Mouse (Mus musculus) ES-Bruce4 (cell line): Measurements from ENCODE around the gene Mxra7. TPM values are rescaled to one million over a fixed set of nuclear protein-coding genes. Genes with fewer than 3 reads are reported as not detected.

Experiments
- H3K27ac ChIP-seq: 2 replicates; pipeline ENCODE4 v1.5.1; 2012; ENCODE audit warnings: low read length, inconsistent platforms; ENCODE audit not compliant: insufficient read depth
- H3K27me3 ChIP-seq: 2 replicates; pipeline ENCODE4 v1.6.1; 2012; ENCODE audit warnings: mild to moderate bottlenecking, low read length, inconsistent platforms; ENCODE audit not compliant: control insufficient read depth, poor library complexity, insufficient read depth, severe bottlenecking
- H3K36me3 ChIP-seq: 2 replicates; pipeline ENCODE4 v1.6.1; 2012; ENCODE audit warnings: inconsistent platforms, mild to moderate bottlenecking, low read length, moderate library complexity; ENCODE audit not compliant: control insufficient read depth, poor library complexity, insufficient read depth, severe bottlenecking
- H3K4me1 ChIP-seq: one replicate; pipeline ENCODE4 v1.8.1; 2011; ENCODE audit warnings: low read length; ENCODE audit not compliant: control insufficient read depth, insufficient read depth
- H3K4me3 ChIP-seq: 2 replicates; pipeline ENCODE4 v1.5.1; 2011; ENCODE audit warnings: low read depth, mild to moderate bottlenecking, low read length
- H3K9ac ChIP-seq: 2 replicates; pipeline ENCODE4 v1.6.1; 2012; ENCODE audit warnings: low read depth, mild to moderate bottlenecking, inconsistent platforms; ENCODE audit not compliant: poor library complexity, severe bottlenecking
- H3K9me3 ChIP-seq: replicated peaks from 2 replicates; pipeline ENCODE4 v1.6.1; 2012; ENCODE audit warnings: mild to moderate bottlenecking, low read length, inconsistent platforms; ENCODE audit not compliant: control insufficient read depth, poor library complexity, insufficient read depth, severe bottlenecking
- CTCF ChIP-seq: IDR thresholded peaks from one replicate; pipeline ENCODE4 v1.8.1; 2011; ENCODE audit warnings: low read depth, low read length
- EP300 ChIP-seq: IDR thresholded peaks from 2 replicates; pipeline ENCODE4 v1.6.1; 2011; ENCODE audit warnings: low read depth, low read length; ENCODE audit not compliant: insufficient read depth
- POLR2A ChIP-seq: IDR thresholded peaks from one replicate; pipeline ENCODE4 v1.8.1; 2011; ENCODE audit warnings: low read length; ENCODE audit not compliant: insufficient read depth
- polyA plus RNA-seq: library from polyadenylated mRNA; stranded (reverse); fragments of >200 nt; gene quantifications from 2 replicates; pipeline ENCODE4 v1.2.4, GENCODE M21; 2011; ENCODE audit warnings: low read depth; ENCODE audit not compliant: missing spikeins, insufficient read depth, insufficient read length

Gene Mxra7
- polyA plus RNA-seq, 1 experiment: 20.4 TPM

DNA sequence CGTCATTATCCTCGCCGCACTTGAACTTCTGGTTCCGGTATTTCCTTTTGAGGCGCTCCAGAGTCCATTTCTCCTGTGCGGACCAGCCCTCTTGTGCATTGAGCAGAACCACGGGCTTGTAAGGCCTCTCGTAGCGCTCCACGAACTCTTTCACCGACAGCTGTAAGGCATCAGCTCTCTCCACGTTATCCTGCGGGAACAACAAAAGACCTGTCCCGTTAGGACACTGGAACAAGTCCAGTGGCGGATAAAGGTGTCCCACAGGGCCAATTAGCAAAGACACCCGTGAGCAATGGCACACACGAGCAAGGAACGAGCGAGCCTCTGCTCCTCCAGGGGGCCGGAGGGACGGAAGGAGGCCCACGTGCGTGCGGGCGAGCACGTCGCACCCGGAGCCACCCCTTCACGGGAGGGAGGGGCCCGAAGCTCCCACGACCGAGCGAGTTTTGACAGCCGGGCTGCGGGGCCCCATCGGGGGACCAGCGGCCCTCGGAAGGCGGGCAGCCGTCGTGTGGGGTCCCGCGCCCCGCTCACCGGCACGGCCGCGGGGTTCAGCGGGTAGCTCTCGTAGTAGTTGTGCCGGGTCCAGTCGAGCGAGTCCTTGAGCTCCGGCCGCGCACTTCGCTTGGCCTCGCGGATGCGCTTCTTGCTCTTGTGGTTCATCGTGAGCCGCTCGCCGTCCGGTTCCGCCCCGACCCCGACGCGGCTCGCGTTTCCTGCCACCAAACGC is 14.8 kb upstream of the Mxra7 start:
- peaks cover 46% of the 10 kb centered on the region for H3K36me3 ChIP-seq
- peaks cover 6% of the 10 kb centered on the region for H3K4me1 ChIP-seq
- peak overlapping the region; percentile 32 for H3K27ac ChIP-seq

DNA sequence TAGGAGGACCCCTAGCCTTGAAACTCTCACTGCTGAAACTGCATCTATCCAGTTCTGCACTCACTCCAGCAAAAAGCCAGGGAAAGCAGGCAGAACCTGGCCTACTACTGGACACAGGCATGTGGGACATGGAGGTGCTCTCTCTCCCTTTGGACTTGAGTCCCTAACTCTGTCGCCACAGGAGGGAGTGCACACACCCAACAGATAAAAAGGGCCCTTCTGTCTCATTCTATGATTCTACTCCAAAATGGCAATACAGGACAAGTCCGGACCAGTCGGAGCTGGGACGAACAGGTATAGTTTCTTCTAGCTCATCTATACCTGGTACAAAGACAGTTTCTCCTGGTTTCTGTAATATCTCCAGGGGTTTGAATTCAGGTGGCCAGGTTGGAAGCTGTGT is 12.9 kb upstream of the Mxra7 start:
- peaks cover 6% of the 10 kb centered on the region for H3K4me1 ChIP-seq
- H3K9ac ChIP-seq: no peak overlapping the region
- peaks cover 43% of the 10 kb centered on the region for H3K36me3 ChIP-seq
- TF ChIP-seq EP300 (no peak), POLR2A (no peak), CTCF (no peak)
- H3K4me3 ChIP-seq: no peak overlapping the region
- H3K27ac ChIP-seq: no peak overlapping the region
- no peaks in the 10 kb centered on the region for H3K27me3 ChIP-seq
- H3K9me3 ChIP-seq: no peaks in the 10 kb centered on the region

More for the DNA sequence above, 14.8 kb upstream of the Mxra7 start:
- Histone ChIP-seq H3K4me3 (peak overlapping the region; percentile 76), H3K9me3 (no peaks in the 10 kb centered on the region), H3K9ac (peak overlapping the region; percentile 86), H3K27me3 (no peaks in the 10 kb centered on the region)
- TF ChIP-seq EP300: no peak
- TF ChIP-seq POLR2A: no peak
- no peak for TF ChIP-seq CTCF

DNA sequence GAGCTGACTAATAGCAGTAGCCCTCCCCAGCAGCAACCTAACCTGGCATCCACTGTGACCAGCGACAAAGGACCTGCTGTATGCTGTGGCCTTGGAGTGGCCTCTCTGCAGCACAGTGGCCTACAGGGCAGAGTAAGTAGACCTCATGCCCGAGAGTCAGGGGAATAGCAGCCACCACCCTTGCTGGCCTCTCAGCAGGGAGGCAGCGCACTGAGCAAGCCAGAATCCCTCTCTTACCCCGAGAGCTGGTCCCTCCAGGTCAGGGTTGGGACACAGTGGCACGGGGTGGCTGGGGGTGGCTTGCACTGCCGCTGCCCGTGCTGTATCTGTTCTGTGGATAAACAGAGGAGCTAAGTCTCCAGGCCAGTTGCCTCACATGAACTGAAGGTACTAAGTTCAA is 11.8 kb upstream of the Mxra7 start:
- Histone ChIP-seq H3K9me3 (no peaks in the 10 kb centered on the region), H3K9ac (no peak overlapping the region), H3K27me3 (no peaks in the 10 kb centered on the region), H3K4me3 (no peak overlapping the region), H3K36me3 (peaks cover 43% of the 10 kb centered on the region), H3K27ac (no peak overlapping the region), H3K4me1 (peaks cover 6% of the 10 kb centered on the region)
- TF ChIP-seq CTCF (no peak), EP300 (no peak), POLR2A (no peak)

DNA sequence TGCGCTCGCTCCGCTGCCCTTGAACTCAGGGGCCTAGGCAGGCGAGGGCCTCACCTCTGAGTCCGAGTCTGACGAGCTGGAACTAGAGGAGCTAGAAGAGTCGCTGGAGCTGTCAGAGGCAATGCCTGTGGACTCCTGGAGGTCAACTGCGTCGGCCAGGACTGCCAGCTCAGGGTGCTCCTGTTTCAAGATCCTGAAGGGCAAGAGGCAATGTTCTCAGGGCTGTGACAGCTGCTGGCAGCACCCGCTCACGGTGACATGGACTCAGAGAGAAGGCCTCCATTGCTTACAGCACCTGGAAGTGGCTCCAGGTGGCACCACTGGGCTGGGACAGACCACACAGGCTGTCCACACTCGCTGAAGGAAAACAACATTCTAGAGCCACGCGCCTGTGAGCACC is 11.1 kb upstream of the Mxra7 start:
- TF ChIP-seq CTCF: no peak
- TF ChIP-seq EP300: no peak
- TF ChIP-seq POLR2A: no peak
- Histone ChIP-seq H3K27me3 (no peaks in the 10 kb centered on the region), H3K9ac (no peak overlapping the region), H3K27ac (no peak overlapping the region), H3K9me3 (no peaks in the 10 kb centered on the region), H3K4me3 (no peak overlapping the region), H3K36me3 (peaks cover 43% of the 10 kb centered on the region), H3K4me1 (peaks cover 6% of the 10 kb centered on the region)

DNA sequence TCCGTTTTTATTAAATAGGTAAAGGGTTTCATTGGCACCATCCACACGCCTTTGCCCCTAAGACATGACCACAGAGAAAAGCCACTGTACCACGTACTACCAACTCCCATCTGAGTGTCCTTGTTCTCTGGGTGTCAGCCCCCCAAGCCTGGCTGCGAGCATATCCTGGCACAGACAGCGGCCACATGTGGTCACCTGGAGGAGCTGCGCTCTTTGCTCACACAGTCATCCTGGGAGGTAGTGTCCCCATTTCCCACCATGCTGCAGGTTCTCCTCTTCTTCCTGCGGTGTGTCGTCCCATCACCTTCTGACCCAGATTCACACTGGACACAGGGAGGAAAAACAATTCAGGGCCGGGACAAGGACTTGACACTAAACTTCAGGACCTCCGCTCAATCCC is 9.6 kb upstream of the Mxra7 start:
- Histone ChIP-seq H3K36me3 (peaks cover 43% of the 10 kb centered on the region), H3K27me3 (no peaks in the 10 kb centered on the region), H3K9ac (no peak overlapping the region), H3K9me3 (no peaks in the 10 kb centered on the region), H3K4me3 (no peak overlapping the region), H3K4me1 (peaks cover 9% of the 10 kb centered on the region), H3K27ac (no peak overlapping the region)
- TF ChIP-seq CTCF: peak; percentile 58
- TF ChIP-seq POLR2A: no peak

DNA sequence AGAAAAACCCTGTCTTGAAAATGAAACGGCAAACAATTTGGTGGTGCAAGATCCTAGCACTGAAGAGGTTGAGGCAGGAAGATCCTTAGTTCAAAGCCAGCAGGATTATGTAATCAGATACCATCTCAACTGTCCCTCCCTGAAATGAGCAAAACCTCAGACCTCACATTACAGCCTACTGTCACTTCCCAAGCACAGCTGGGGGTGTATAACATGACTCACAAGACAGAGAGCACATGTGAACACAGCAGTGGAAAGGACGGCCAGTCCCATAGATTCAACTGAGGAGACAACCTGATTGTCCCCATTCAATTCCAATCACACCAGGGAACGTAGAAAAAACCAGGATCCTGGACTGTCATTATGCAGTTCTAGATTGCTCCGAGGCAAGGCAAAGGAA is 8.4 kb upstream of the Mxra7 start:
- no peak overlapping the region for H3K27ac ChIP-seq
- H3K36me3 ChIP-seq: peaks cover 41% of the 10 kb centered on the region
- peaks cover 9% of the 10 kb centered on the region for H3K4me1 ChIP-seq
- no peak for TF ChIP-seq EP300
- no peak for TF ChIP-seq POLR2A
- TF ChIP-seq CTCF: no peak
- no peak overlapping the region for H3K4me3 ChIP-seq
- H3K9ac ChIP-seq: no peak overlapping the region
- no peaks in the 10 kb centered on the region for H3K27me3 ChIP-seq
- H3K9me3 ChIP-seq: no peaks in the 10 kb centered on the region
